Mouse (Mus musculus): ENCODE measurements around the gene Plcxd2. TPM values are rescaled to one million over a fixed set of nuclear protein-coding genes. Genes with fewer than 3 reads are reported as not detected.
A peak's percentile ranks its signal among the peaks of the same experiment; 100 is the strongest.

The Plcxd2 gene
- polyA plus RNA-seq, 1 experiment from 2014 or later: 0.78 TPM

DNA sequence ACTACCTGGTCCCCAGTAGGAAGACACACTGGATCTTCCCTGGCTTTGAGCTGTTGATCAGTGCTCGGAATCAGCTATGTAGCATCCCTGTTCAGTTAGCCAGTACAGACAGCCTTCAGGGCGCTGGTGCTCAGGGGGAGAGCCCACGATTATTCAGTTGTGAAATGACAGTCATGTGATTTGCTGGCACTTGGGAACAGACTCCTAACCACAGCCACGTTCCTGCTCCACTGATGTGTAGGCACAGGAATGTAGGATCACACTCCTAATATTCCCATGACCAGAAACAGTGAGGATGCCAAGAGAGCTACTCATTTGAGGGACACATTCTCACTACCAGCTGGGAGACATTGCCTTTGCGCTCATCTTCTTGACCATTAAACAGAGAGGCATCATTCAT, 41.3 kb downstream of the Plcxd2 start:
- no peaks in the 10 kb centered on the region for H3K4me1 ChIP-seq (ENCODE audit: insufficient read depth)
- DNase-seq: no peak
- ATAC-seq (ENCODE audit: insufficient read depth): no peak
- H3K36me3 ChIP-seq (ENCODE audit: insufficient read depth): no peaks in the 10 kb centered on the region
- TF ChIP-seq CTCF (IDR thresholded peaks at IDR 0.05; ENCODE audit: low read depth): no peak
- no peaks in the 10 kb centered on the region for H3K9me3 ChIP-seq (ENCODE audit: low read depth, low read length)
- no peaks in the 10 kb centered on the region for H3K27me3 ChIP-seq (ENCODE audit: insufficient read depth, low read length)
- H3K27ac ChIP-seq (ENCODE audit: low read depth): no peak overlapping the region
- no peak overlapping the region for H3K4me3 ChIP-seq (ENCODE audit: low read depth, low read length)
- H3K4me2 ChIP-seq: no peak overlapping the region
- no peak overlapping the region for H3K9ac ChIP-seq
- 63% methylated on average over 5 of the region's 5 CpGs for WGBS

DNA sequence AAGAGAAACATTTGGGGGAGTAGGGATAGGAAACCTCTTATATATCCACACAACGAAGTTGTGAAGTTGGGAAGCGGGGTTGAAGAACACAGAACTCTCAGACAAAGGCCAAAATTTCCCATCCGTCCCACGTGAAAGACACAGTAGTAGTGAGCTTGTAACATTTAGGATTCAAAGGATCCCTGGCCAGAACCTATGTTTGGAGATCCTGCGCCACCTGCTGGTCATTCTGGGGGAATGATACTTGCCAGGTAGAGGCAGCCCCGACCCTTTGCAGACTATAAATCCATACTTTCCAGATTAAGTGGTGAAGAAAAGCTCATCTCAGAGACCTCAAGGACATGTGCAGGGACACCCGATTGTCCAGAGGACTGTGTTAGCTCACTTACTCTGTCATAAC, 42.5 kb downstream of the Plcxd2 start:
- TF ChIP-seq CTCF (IDR thresholded peaks at IDR 0.05; ENCODE audit: low read depth): peak; percentile 98
- H3K4me2 ChIP-seq: no peak overlapping the region
- no peaks in the 10 kb centered on the region for H3K9me3 ChIP-seq (ENCODE audit: low read depth, low read length)
- H3K36me3 ChIP-seq (ENCODE audit: insufficient read depth): no peaks in the 10 kb centered on the region
- peak; percentile 84 for ATAC-seq (ENCODE audit: insufficient read depth)
- WGBS: 5% methylated on average over 7 of the region's 7 CpGs
- 0 out of 2 replicates have a peak, but pooled peaks cover 3% of the 10 kb centered on the region for H3K4me1 ChIP-seq (ENCODE audit: insufficient read depth)
- peak; percentile 93 for DNase-seq
- no peak overlapping the region for H3K4me3 ChIP-seq (ENCODE audit: low read depth, low read length)
- no peak overlapping the region for H3K9ac ChIP-seq
- no peaks in the 10 kb centered on the region for H3K27me3 ChIP-seq (ENCODE audit: insufficient read depth, low read length)
- H3K27ac ChIP-seq (ENCODE audit: low read depth): no peak overlapping the region

DNA sequence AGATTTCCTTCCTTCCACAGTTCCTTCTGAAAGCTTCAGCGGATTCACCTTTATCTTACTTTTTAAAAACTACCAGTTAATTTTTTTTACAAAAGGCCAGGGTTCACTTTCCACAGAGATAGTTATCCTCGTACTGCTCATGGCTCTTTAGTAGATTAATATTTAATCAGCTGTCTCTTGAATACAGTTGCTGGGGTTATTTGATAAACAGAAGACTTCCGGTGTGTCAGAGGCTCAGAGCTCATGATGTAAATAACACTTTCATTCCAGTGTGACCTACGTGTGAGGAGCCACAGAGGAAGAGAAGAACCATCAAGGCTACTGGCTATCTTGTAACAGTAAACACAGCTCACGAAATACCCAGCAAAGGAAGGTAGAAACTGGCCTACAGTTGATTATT, 43.4 kb downstream of the Plcxd2 start:
- no peak overlapping the region for H3K27ac ChIP-seq (ENCODE audit: low read depth)
- no peak overlapping the region for H3K9ac ChIP-seq
- no peak overlapping the region for H3K4me2 ChIP-seq
- no peak overlapping the region for H3K4me3 ChIP-seq (ENCODE audit: low read depth, low read length)
- ATAC-seq (ENCODE audit: insufficient read depth): no peak
- 0 out of 2 replicates have a peak, but pooled peaks cover 3% of the 10 kb centered on the region for H3K4me1 ChIP-seq (ENCODE audit: insufficient read depth)
- TF ChIP-seq CTCF (IDR thresholded peaks at IDR 0.05; ENCODE audit: low read depth): no peak
- 21% methylated on average over 5 of the region's 5 CpGs for WGBS
- no peaks in the 10 kb centered on the region for H3K36me3 ChIP-seq (ENCODE audit: insufficient read depth)
- DNase-seq: peak; percentile 32
- H3K27me3 ChIP-seq (ENCODE audit: insufficient read depth, low read length): no peaks in the 10 kb centered on the region
- H3K9me3 ChIP-seq (ENCODE audit: low read depth, low read length): no peaks in the 10 kb centered on the region

DNA sequence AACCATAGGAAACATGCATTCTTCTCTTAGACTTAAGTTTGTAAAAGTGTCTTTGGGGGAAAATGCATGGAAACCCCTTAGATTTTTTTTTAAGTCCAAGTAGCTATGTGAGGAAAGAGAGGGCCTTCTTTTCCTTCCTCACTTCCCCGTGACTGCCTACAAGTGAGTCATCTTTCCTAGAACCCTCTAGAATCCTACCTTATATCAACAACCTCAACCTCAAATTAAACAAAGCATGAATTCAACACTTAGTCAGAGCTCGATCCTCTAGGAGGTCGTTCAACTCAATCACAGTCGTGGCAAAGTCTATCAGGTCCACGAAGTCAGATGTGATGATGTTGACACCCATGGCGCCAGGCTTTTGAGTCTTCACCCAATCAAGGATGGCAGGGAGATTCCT, 45.2 kb downstream of the Plcxd2 start:
- Histone ChIP-seq H3K36me3 (ENCODE audit: insufficient read depth) (no peaks in the 10 kb centered on the region), H3K27me3 (ENCODE audit: insufficient read depth, low read length) (no peaks in the 10 kb centered on the region), H3K4me3 (ENCODE audit: low read depth, low read length) (no peak overlapping the region), H3K9ac (no peak overlapping the region), H3K9me3 (ENCODE audit: low read depth, low read length) (no peaks in the 10 kb centered on the region), H3K4me2 (no peak overlapping the region), H3K27ac (ENCODE audit: low read depth) (no peak overlapping the region), H3K4me1 (ENCODE audit: insufficient read depth) (0 out of 2 replicates have a peak, but pooled peaks cover 3% of the 10 kb centered on the region)
- TF ChIP-seq CTCF (IDR thresholded peaks at IDR 0.05; ENCODE audit: low read depth): no peak
- ATAC-seq (ENCODE audit: insufficient read depth): no peak
- DNase-seq: no peak
- 60% methylated on average over 6 of the region's 6 CpGs for WGBS

DNA sequence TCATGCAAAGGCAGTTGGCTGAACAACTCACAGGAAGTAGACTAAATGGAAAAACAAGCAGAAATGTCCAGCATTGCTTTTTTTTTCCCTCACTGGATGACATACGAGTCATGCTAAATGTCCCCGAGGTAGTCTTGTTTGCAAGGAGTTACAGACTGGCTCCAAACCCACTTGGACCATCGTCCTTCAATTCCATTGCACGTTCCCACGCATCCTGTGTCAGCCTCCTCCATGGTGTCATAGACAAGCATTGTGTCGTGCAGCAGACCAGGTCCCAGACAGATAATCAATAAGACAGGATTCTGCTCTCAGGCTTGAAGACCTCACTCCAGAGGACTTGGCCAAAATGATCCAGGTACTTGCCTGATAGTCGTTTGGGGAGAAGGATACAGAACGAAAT, 46.2 kb downstream of the Plcxd2 start:
- no peak overlapping the region for H3K4me2 ChIP-seq
- no peaks in the 10 kb centered on the region for H3K27me3 ChIP-seq (ENCODE audit: insufficient read depth, low read length)
- no peak for DNase-seq
- H3K4me3 ChIP-seq (ENCODE audit: low read depth, low read length): no peak overlapping the region
- WGBS: 77% methylated on average over 8 of the region's 8 CpGs
- no peaks in the 10 kb centered on the region for H3K36me3 ChIP-seq (ENCODE audit: insufficient read depth)
- H3K9ac ChIP-seq: no peak overlapping the region
- H3K9me3 ChIP-seq (ENCODE audit: low read depth, low read length): no peaks in the 10 kb centered on the region
- ATAC-seq (ENCODE audit: insufficient read depth): no peak
- no peak for TF ChIP-seq CTCF (IDR thresholded peaks at IDR 0.05; ENCODE audit: low read depth)
- H3K4me1 ChIP-seq (ENCODE audit: insufficient read depth): 0 out of 2 replicates have a peak, but pooled peaks cover 3% of the 10 kb centered on the region
- no peak overlapping the region for H3K27ac ChIP-seq (ENCODE audit: low read depth)

- DNase-seq (no peak), ATAC-seq (ENCODE audit: insufficient read depth) (peak; percentile 29; the same call in 1 of the 2 replicates)
- H3K4me2 ChIP-seq: no peak overlapping the region
- H3K27me3 ChIP-seq (ENCODE audit: insufficient read depth, low read length): no peaks in the 10 kb centered on the region
- H3K27ac ChIP-seq (ENCODE audit: low read depth): no peak overlapping the region
- no peaks in the 10 kb centered on the region for H3K36me3 ChIP-seq (ENCODE audit: insufficient read depth)
- H3K4me3 ChIP-seq (ENCODE audit: low read depth, low read length): no peak overlapping the region
- H3K9ac ChIP-seq: no peak overlapping the region
- 23% methylated on average over 5 of the region's 5 CpGs for WGBS
- H3K9me3 ChIP-seq (ENCODE audit: low read depth, low read length): no peaks in the 10 kb centered on the region
- TF ChIP-seq CTCF (IDR thresholded peaks at IDR 0.05; ENCODE audit: low read depth): no peak
- 0 out of 2 replicates have a peak, but pooled peaks cover 3% of the 10 kb centered on the region for H3K4me1 ChIP-seq (ENCODE audit: insufficient read depth)
Measured at GRCm38 (mm10) chr16:45963088-45963487, 46.9 kb downstream of the Plcxd2 start.

DNA sequence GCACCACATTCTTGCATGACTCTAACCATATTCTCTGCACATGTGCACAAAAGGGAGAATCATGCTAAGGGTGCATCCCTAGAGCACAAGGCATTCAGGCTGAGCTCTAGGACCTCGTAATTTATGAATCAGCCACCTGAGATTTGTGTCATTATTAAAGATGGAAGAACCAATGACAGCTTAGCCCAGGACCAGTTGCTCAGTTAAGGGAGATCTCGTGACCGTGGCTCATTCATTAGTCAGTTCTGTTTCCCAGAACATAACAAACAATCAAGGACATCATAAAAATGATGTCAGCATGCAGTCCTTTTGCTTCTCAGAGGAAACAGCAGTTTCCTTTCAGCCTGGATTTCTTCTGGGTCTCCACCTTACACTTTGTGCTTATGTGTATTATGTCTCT, 49.0 kb downstream of the Plcxd2 start:
- DNase-seq (no peak), ATAC-seq (ENCODE audit: insufficient read depth) (no peak)
- H3K4me2 ChIP-seq: no peak overlapping the region
- H3K4me3 ChIP-seq (ENCODE audit: low read depth, low read length): no peak overlapping the region
- H3K4me1 ChIP-seq (ENCODE audit: insufficient read depth): 0 out of 2 replicates have a peak, but pooled peaks cover 3% of the 10 kb centered on the region
- TF ChIP-seq CTCF (IDR thresholded peaks at IDR 0.05; ENCODE audit: low read depth): no peak
- no peaks in the 10 kb centered on the region for H3K27me3 ChIP-seq (ENCODE audit: insufficient read depth, low read length)
- no peak overlapping the region for H3K27ac ChIP-seq (ENCODE audit: low read depth)
- WGBS: 83% methylated on average over 3 of the region's 3 CpGs
- no peaks in the 10 kb centered on the region for H3K36me3 ChIP-seq (ENCODE audit: insufficient read depth)
- H3K9me3 ChIP-seq (ENCODE audit: low read depth, low read length): no peaks in the 10 kb centered on the region
- no peak overlapping the region for H3K9ac ChIP-seq
